Mouse (Mus musculus) bone marrow macrophage, adult 2 months (primary cell): ENCODE results near the gene 1700030J22Rik. TPM values are rescaled to one million over a fixed set of nuclear protein-coding genes. Genes with fewer than 3 reads are reported as not detected.

Experiments
- H3K27ac ChIP-seq: 2 replicates; pipeline ENCODE4 v1.5.1; 2012; ENCODE audit warnings: low read depth, low read length; ENCODE audit not compliant: insufficient read depth
- H3K4me1 ChIP-seq: 2 replicates; pipeline ENCODE4 v1.6.1; 2012; ENCODE audit warnings: low read length; ENCODE audit not compliant: control insufficient read depth, insufficient read depth
- H3K4me3 ChIP-seq: 2 replicates; pipeline ENCODE4 v1.5.1; 2012; ENCODE audit warnings: mild to moderate bottlenecking, low read length, moderate library complexity; ENCODE audit not compliant: insufficient read depth
- CTCF ChIP-seq: IDR thresholded peaks from 2 replicates; pipeline ENCODE4 v1.5.1; 2012; ENCODE audit warnings: low read depth, mild to moderate bottlenecking, low read length, moderate library complexity
- POLR2A ChIP-seq: IDR thresholded peaks from 2 replicates; pipeline ENCODE4 v1.6.1; 2012; ENCODE audit warnings: mild to moderate bottlenecking, low read depth, low read length, borderline replicate concordance
- polyA plus RNA-seq: library from polyadenylated mRNA; stranded (reverse); fragments of >200 nt; gene quantifications from 2 replicates; pipeline ENCODE4 v1.2.4, GENCODE M21; 2012; ENCODE audit not compliant: missing spikeins, insufficient read depth, insufficient read length

The 1700030J22Rik gene
- polyA plus RNA-seq, 1 experiment, result 1.1 TPM

DNA sequence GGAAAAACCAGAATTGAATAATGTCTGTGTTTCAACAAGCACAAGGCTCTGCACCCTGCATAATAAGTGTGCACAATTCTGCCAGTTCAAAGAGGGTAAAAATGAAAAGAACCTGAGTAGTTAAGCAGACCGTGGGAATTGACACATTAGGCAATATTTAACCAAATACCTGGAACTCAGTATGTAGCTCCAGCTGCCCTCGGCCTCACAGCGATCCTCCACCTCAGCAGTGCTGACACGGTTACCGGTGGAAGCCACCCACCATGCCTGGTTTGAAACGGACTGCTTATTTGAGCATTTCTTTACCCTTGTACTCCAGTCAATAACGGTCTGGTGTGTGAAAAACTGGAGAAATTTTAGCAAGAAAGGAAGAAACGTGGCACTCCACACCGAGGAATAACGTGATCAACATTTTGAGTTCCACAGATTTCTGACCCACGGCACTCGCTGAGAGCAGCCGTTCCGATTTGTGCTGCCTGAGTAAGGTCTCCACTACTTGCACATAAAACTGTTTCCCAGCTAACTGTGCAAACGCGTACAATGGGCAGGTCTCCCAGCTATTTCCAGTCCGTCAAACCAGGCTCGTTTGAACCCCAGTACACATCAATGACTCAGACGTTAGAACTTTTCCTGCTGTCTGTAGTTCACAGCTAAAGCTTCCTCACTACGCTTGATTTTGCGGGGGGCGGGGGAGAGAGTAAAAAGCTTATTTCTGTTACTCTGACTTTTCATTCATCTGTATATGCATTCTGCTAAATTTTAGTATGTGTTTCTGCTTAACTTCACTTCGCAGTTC, 13.6 kb upstream of the 1700030J22Rik start:
- H3K27ac ChIP-seq, result no peak overlapping the region

DNA sequence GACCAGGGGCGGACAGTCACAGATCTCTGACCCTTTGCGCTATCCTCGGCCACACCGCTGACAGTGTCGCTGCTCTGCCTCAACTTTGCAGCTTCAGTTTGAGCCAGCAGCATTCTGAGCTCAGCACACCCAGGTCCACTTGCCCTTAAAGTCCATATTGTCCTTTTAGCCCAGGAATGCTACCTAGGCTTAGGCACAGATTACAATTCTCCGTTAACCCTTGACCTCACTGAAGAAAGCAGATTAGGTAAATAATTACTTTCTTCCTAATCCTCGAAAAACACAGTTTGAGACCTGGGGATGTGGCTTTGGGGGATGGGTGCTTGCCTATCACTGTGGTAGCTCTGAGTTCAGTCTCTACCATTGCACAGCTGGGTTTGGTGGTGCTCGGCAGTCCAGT, 12.5 kb upstream of the 1700030J22Rik start:
- H3K4me1 ChIP-seq, result peaks cover 9% of the 10 kb centered on the region
- no peak overlapping the region for H3K27ac ChIP-seq
- H3K4me3 ChIP-seq, result no peak overlapping the region
- TF ChIP-seq CTCF (no peak), POLR2A (no peak)

More for the DNA sequence above, 13.6 kb upstream of the 1700030J22Rik start:
- no peak for TF ChIP-seq POLR2A
- no peak for TF ChIP-seq CTCF
- H3K4me1 ChIP-seq, result peaks cover 9% of the 10 kb centered on the region
- H3K4me3 ChIP-seq, result peak overlapping the region; percentile 89

DNA sequence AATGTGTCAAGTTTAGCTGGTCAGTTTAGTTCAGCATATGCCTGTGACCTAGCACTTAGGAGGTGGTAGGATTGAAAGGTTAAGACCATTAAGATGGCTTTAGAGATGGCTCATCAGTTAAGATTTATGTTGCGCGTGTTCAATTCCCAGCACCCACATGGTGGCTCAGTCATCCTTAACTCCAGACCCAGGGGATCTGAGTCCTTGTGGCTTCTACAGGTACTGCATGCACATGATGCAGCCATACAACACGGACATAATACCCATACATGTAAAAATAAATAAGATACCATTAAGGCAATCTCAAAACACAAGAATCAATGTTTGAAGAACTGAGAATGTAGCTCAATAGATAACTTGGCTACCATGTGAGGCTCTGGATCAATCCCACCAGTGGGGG, 11.1 kb upstream of the 1700030J22Rik start:
- H3K4me1 ChIP-seq, result peaks cover 9% of the 10 kb centered on the region
- TF ChIP-seq CTCF (no peak), POLR2A (no peak)
- no peak overlapping the region for H3K4me3 ChIP-seq
- no peak overlapping the region for H3K27ac ChIP-seq

DNA sequence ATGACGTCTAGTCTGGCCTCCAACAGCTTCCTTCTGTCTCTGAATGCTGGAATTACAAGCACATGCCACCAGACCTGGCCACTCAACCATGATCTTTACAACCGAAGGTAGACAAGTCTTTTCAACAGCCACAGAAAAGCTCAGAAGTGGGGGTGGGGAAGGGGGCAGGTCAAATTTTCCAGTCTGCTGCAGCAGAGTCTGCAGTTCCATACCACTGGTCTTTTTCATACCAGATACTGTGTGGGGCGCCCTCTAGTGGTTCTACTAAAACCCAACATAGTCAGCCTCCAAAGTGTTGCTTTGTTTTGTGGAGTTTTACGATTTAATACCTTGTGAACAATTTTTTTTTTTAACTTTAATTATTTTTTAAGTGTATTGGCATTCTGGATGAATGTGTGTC, 1.4 kb upstream of the 1700030J22Rik start:
- H3K4me1 ChIP-seq, result peaks cover 17% of the 10 kb centered on the region
- no peak overlapping the region for H3K4me3 ChIP-seq

DNA sequence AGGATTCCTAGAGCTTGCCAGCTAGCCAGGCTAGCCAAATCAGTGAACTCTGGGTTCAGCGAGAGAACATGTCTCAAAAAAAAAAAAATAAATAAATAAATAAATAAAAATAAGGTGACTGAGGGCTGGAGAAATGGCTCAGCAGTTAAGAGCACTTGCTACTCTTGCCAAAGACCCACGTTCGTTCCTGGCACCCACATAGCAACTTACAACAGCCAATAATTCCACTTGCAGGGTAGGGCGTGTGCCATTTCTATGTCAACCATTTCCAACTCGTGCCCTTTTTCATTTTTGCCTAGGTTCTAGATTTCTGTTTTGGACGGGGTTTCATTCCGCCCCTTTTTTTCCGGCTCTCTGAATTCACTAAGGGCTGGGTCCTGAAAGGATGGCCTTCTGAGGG, 707 bp downstream of the 1700030J22Rik start:
- H3K27ac ChIP-seq, result no peak overlapping the region
- H3K4me3 ChIP-seq, result peak overlapping the region; percentile 70
- H3K4me1 ChIP-seq, result peaks cover 28% of the 10 kb centered on the region
- TF ChIP-seq CTCF (no peak), POLR2A (no peak)

More for the DNA sequence above, 1.4 kb upstream of the 1700030J22Rik start:
- TF ChIP-seq CTCF (peak; percentile 20; the same call in 1 of the 2 replicates), POLR2A (no peak)
- H3K27ac ChIP-seq, result no peak overlapping the region

DNA sequence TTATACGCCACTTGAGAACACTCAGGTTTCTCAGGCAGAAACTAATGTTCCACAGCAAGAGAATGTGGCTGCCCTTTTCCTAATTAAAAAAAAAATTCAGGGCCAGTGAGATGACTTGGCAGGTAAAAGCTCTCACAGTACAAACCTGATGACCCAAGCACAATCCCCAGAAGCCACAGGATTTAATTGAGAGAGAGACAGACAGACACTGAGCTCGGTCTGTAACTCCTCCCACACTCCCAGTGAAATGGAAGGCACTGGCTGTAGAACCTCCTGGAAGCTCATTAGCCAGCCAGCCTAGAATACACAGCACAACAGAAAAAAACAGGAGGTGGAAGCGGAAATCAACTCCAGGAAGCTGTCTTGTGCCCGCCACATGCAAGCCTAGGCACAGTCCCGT, 3.2 kb downstream of the 1700030J22Rik start:
- H3K4me1 ChIP-seq, result peaks cover 28% of the 10 kb centered on the region
- H3K27ac ChIP-seq, result peak overlapping the region; percentile 77
- TF ChIP-seq POLR2A (no peak), CTCF (no peak)
- peak overlapping the region; percentile 36 for H3K4me3 ChIP-seq

DNA sequence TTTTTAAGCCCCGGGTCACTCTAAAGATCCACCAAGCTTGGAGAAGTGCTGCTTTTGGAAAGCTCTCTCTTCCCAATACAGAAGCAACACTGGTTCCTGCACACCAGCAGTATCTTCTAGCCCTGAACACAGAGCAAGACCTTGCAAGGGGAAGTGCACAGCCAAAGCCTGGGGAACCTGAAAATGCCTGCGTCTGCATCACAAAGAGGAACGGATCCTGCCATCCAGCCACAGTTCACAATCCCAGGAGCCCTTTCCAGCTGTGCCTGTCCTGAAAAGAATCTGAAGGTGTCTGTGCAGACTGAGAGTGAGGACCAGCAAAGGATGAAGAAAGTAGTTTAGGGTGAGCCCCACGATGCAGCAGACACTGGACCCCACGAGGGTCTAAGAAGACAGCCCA, 3.7 kb downstream of the 1700030J22Rik start:
- Histone ChIP-seq H3K27ac (peak overlapping the region; percentile 77), H3K4me3 (peak overlapping the region; percentile 36), H3K4me1 (peaks cover 28% of the 10 kb centered on the region)
- TF ChIP-seq POLR2A, result no peak

DNA sequence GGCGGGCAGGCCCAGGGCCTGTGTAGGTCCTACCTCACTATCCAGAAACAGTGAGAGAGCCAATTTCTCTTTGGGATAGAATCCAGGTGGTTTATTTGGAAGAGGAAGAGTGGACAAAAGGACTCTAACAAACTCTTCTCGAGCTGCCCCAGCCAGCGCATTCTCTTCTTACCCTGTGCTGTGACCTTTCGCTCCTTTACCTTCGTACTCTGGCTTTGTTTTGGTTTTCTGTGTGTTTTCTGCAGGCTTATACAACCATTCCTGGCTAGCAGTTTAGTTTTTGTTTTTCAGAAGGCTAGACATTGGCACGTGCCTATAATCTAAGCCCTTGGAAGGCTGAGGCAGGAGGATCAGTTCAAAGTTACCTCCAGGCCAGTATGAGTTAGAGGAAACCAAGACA, 9.2 kb downstream of the 1700030J22Rik start:
- Histone ChIP-seq H3K4me3 (no peak overlapping the region), H3K4me1 (peaks cover 7% of the 10 kb centered on the region), H3K27ac (no peak overlapping the region)
- TF ChIP-seq CTCF (no peak), POLR2A (no peak)

DNA sequence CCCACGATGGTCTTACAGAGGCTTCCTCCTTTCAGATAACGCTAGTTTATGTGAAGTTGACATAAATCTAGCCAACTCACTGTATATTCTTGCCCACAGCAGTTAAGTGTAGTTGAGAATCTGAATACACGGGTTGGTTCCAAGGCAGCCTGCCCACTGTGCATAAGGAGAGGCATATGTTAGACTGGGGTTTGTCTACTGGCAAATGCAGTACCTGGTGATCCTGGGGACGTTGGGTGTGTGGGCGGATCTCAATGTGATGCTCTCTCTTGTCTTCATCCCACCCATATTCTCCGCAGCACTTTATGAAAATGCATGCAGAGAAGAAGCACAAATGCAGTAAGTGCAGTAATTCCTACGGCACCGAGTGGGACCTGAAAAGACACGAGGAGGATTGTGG, 24.3 kb downstream of the 1700030J22Rik start:
- Histone ChIP-seq H3K27ac (no peak overlapping the region), H3K4me1 (peaks cover 17% of the 10 kb centered on the region), H3K4me3 (no peak overlapping the region)
- TF ChIP-seq CTCF (no peak), POLR2A (no peak)

DNA sequence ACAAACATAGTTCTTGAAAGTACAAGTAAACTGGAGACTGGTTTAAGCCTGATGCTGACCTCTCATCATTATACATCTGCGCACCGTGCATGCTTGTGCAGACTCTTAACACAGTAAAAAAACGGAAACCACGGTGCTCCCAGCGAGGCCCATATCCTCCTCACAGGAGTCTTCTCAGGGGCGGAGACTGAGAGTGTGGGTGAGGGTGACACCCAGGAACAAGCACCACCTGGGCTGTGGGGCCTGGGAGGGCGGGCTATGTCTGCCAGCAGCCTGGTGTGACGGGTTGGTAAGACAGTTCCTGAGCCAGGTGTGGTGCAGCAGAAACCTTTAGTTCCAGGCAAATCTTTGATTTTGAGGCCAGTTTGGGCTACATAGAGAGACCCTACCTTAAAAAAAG, 26.3 kb downstream of the 1700030J22Rik start:
- Histone ChIP-seq H3K4me3 (no peak overlapping the region), H3K27ac (no peak overlapping the region), H3K4me1 (peaks cover 24% of the 10 kb centered on the region)
- TF ChIP-seq POLR2A (no peak), CTCF (no peak)

DNA sequence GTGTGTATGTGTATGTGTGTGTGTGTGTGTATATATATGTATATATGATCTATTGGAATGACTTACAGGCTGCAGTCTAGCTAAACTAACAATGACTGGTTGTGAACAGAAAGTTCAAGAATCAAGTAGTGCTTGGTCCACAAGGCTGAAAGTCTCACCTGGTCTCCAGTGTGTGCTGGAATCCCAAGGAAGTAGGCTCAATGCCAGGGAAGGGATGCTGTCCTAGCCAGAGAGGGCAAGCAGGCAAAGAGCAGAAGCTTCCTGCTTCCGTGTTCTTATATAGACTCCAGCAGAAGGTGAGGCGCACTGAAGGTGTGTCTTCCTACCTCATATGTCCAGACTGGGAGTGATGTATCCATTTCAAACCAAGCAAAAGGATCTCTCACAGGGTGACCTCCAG, 27.0 kb downstream of the 1700030J22Rik start:
- TF ChIP-seq POLR2A (no peak), CTCF (no peak)
- Histone ChIP-seq H3K27ac (no peak overlapping the region), H3K4me3 (no peak overlapping the region), H3K4me1 (peaks cover 25% of the 10 kb centered on the region)
